Mouse (Mus musculus) layer of hippocampus, postnatal 36 days (tissue): ENCODE data around the gene Cep170b. TPM values are rescaled to one million over a fixed set of nuclear protein-coding genes. Genes with fewer than 3 reads are reported as not detected.
A peak's percentile ranks its signal among the peaks of the same experiment; 100 is the strongest.

Source experiments
- DNase-seq, 2 experiments: peaks; one replicate each; pipeline ENCODE4 v3.0.0; 2022
- total RNA-seq, 2 experiments: library from RNA; stranded (reverse); gene quantifications; 2 replicates each; pipeline ENCODE4 v1.2.3; 2021

Cep170b gene
- 100 to 1,000 TPM; 171 to 189 TPM for total RNA-seq

- DNase-seq: no peak
These were observed at the start of gene Cep170b for GRCm38 (mm10) chr12:112720216-112720615. Gene Cep170b (plus strand): TSS chr12:112720455.

GRCm38 (mm10) chr12:112670718-112671393 lies 49.4 kb upstream of the Cep170b start:
- no peak for DNase-seq

GRCm38 (mm10) chr12:112671891-112672290 lies 48.4 kb upstream of the Cep170b start:
- no peak for DNase-seq

GRCm38 (mm10) chr12:112672744-112673575 lies 47.3 kb upstream of the Cep170b start:
- DNase-seq: no peak

- DNase-seq: no peak
These were observed 46.6 kb upstream of the Cep170b start for GRCm38 (mm10) chr12:112673576-112674091.

- DNase-seq: peak in 1 of 2 experiments; percentile 50
These were observed 45.9 kb upstream of the Cep170b start, which contains the start of gene Akt1 for GRCm38 (mm10) chr12:112674132-112675011. Gene Akt1 (minus strand): TSS chr12:112674884.

- DNase-seq: peak; percentile 65 to 67
These were observed 44.8 kb upstream of the Cep170b start for GRCm38 (mm10) chr12:112675245-112676035.

- no peak for DNase-seq
These were observed 43.2 kb upstream of the Cep170b start for GRCm38 (mm10) chr12:112677076-112677475.

GRCm38 (mm10) chr12:112677943-112678554 lies 42.2 kb upstream of the Cep170b start:
- DNase-seq: no peak

GRCm38 (mm10) chr12:112678555-112679026 lies 41.7 kb upstream of the Cep170b start, which contains the start of gene Zbtb42:
Gene Zbtb42 (plus strand): TSS chr12:112678828.
- DNase-seq: no peak

- no peak for DNase-seq
These were observed 40.9 kb upstream of the Cep170b start for GRCm38 (mm10) chr12:112679027-112679996.

GRCm38 (mm10) chr12:112683351-112683750 lies 36.9 kb upstream of the Cep170b start:
- DNase-seq: no peak

- DNase-seq: no peak
These were observed 31.8 kb upstream of the Cep170b start for GRCm38 (mm10) chr12:112688458-112688857.

- peak; percentile 94 to 95 for DNase-seq
These were observed 26.8 kb upstream of the Cep170b start for GRCm38 (mm10) chr12:112693185-112694126.

GRCm38 (mm10) chr12:112694127-112694475 lies 26.2 kb upstream of the Cep170b start:
- no peak for DNase-seq

GRCm38 (mm10) chr12:112696806-112697425 lies 23.3 kb upstream of the Cep170b start:
- no peak for DNase-seq

- DNase-seq: no peak
These were observed 19.7 kb upstream of the Cep170b start for GRCm38 (mm10) chr12:112700522-112700921.
